Mouse (Mus musculus): ENCODE measurements at regions not wholly inside any gene's neighbourhood (a gene's known extent, or its start where the extent isn't known, plus 50 kb on each side); places are given as distances from the start of the nearest gene placed in this dataset.

GRCm38 (mm10) chr7:68686396-68687139, 62.5 kb downstream of the Arrdc4 start:
- intact Hi-C loops (cut with DNase I), result no loop called here
- no peak for DNase-seq (ENCODE audit: low spot score in 2 of 2)

DNA sequence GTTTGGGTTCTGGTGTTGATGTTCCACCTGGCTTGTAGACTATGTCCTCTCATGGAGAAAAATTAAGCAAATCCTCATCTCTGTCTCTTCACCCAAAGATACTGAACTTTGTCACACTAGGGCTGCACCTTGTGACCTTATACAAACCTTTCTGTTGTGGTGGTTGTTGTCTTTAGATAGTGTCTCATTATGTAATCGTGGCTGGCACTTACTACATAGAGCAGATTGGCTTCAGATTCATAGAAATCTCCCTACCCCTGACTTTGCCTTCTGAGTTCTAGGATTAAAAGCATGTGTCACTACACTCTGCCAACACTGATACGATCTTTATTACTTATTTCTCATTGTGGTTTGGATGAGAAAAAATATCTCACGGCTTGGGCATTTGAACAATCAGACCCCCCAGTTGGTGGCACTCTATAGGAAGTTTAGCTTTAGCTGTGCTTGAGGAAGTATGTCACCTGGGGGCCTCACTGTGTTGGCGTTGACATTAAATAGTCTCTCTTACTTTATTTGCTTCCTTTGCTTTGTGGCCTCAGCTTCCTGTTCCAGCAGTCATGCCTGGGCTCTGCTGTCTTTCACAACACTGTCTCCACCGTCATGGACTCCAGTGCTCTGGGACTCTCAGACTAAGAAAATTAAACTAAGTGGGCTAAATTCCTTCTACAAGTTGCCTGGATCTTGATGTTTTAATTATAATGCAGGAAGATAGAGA, 66.0 kb downstream of the Arrdc4 start:
- intact Hi-C loops (cut with DNase I), result no loop called here
- DNase-seq (ENCODE audit: low spot score in 2 of 2), result no peak

DNA sequence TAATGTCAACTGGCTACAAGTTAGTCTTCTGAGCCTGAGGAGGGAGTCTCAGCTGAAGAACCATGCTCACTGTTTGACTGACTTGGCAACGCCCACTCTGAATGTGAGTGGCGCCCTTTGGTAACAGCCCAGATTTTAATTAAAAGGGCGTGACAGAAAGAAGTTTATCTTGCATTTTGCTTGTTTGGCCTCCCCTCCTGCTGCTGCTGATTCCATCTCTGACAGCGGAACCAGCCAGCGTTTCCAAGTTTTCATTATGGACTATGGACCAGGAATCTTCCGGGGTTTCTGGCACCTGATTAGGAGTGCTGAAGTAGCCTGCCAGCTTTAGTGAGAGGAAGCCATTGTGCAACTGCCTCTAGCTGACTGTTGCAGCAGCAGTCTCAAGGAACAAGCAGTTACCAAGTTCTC, 66.7 kb downstream of the Arrdc4 start:
- no peak for DNase-seq (ENCODE audit: low spot score in 2 of 2)
- intact Hi-C loops (cut with DNase I), result no loop called here

- no peak for DNase-seq (ENCODE audit: low spot score in 2 of 2)
- intact Hi-C loops (cut with DNase I), result no loop called here
These were observed 69.3 kb downstream of the Arrdc4 start for GRCm38 (mm10) chr7:68679770-68680169.

- intact Hi-C loops (cut with DNase I), result loop anchor here (5.0 to 10.0 kb wide), 2 partner anchors 79 to 293 kb away; partner anchors contain the start of gene Arrdc4
- no peak for DNase-seq (ENCODE audit: low spot score in 2 of 2)
These were observed 81.0 kb downstream of the Arrdc4 start for GRCm38 (mm10) chr7:68667790-68668732.

DNA sequence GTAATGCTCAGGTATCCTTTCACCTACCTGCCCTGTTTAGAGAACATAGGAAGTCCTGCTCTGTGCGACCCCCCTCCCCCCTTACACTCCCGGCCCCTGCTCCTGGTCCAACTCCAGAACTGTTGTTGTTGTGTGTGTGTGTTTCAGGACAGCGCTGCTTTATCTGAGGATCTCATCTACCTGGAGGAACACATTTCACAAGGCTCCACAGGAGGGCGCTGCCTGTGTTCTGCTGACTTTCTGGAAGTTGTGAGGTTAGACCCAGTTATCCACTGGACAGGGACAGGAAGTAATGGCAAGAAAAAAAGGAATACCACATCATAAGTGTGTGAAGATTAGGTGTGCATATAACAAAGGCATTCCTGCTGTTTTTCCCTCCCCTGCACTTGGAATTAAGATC, 81.8 kb downstream of the Arrdc4 start:
- no peak for DNase-seq (ENCODE audit: low spot score in 2 of 2)
- intact Hi-C loops (cut with DNase I), result loop anchor here (5.0 to 10.0 kb wide), 2 partner anchors 80 to 292 kb away; partner anchors contain the start of gene Arrdc4

GRCm38 (mm10) chr7:68656354-68656753, 92.7 kb downstream of the Arrdc4 start:
- DNase-seq (ENCODE audit: low spot score in 2 of 2), result no peak
- intact Hi-C loops (cut with DNase I), result no loop called here

GRCm38 (mm10) chr7:68653534-68653933, 95.5 kb downstream of the Arrdc4 start:
- DNase-seq (ENCODE audit: low spot score in 2 of 2), result no peak

GRCm38 (mm10) chr7:68651418-68651817, 97.6 kb downstream of the Arrdc4 start:
- DNase-seq (ENCODE audit: low spot score in 2 of 2), result peak in 1 of 2 experiments; percentile 15
- intact Hi-C loops (cut with DNase I), result loop anchor here (2.0 kb wide), 1 partner anchor 171 kb away; no protein-coding TSS in a partner anchor

More at GRCm38 (mm10) chr7:68653534-68653933, 95.5 kb downstream of the Arrdc4 start:
- intact Hi-C loops (cut with DNase I), result no loop called here

DNA sequence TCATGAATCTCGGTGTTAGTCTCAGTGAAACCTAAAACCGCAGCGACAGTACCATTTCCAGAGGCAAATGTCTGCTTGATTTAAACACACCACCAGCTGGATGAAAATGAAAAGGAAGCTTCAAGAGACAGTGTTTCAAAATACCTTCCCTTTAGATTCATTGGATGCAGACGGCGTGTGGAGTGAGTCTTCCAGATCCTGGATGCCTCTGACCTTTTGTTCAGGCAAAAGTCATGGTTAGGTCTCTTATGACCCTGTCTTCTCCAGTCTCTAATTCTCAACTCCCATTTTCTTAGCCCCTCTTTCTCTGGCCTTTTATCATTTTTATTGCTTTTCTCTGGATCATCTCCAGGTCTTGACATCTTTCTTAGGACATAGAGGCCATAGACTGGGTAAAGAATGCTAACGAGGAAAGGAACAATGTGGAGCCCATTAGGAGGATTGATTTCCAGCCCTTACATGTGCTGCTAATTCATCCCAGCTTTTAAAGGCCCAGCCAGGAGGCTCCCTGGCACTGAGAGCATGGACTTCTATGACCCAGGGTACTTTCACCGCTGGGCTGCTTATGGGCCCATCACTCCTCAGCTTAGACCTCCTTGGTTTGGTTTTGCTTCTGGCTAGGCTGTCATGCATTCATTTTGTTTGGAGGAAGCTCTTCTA, 111.4 kb downstream of the Arrdc4 start:
- intact Hi-C loops (cut with DNase I), result no loop called here
- DNase-seq (ENCODE audit: low spot score in 2 of 2), result no peak

DNA sequence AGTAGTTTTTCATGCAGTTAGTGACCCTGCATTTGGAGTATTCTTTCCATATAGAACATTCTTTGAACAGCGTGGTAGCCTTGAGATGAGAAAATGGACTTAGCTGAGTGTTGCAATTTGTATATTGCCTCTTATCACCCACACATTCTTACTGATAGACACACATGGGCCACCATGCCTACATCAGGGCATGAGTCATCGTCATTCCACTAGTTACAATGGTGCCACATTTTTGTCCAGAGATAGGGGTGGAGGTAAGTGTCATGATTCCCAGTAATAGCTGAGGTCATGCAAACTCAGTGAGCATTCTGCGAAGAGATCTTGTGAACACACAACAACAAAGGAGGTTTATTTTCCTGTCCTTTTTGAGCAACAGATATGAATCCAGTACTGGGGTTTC, 128.0 kb downstream of the Arrdc4 start:
- DNase-seq (ENCODE audit: low spot score in 2 of 2), result no peak

GRCm38 (mm10) chr7:68610499-68610898, 138.5 kb downstream of the Arrdc4 start:
- DNase-seq (ENCODE audit: low spot score in 2 of 2), result no peak
- intact Hi-C loops (cut with DNase I), result no loop called here

More for the DNA sequence above, 128.0 kb downstream of the Arrdc4 start:
- intact Hi-C loops (cut with DNase I), result no loop called here

DNA sequence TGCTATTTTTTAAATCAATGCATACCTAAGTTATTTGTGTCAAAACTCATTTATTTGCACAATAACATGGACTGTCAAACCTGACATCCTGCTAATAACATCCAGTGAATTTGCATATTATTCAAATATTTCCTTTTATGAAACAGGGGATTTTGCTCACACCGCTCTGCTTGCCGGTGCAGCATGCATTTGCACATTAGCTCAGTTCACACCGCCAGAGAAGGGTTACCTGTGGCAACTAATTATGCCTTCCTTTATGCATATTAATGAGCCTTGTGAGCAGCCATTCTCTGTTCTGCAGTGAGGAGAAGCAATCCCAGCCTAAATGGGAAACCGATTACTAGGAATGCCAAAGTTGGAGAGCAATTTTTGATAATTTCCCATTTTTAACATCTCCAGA, 141.9 kb downstream of the Arrdc4 start:
- DNase-seq (ENCODE audit: low spot score in 2 of 2), result no peak
- intact Hi-C loops (cut with DNase I), result no loop called here

GRCm38 (mm10) chr7:68606278-68606677, 142.8 kb downstream of the Arrdc4 start:
- intact Hi-C loops (cut with DNase I), result no loop called here
- no peak for DNase-seq (ENCODE audit: low spot score in 2 of 2)

DNA sequence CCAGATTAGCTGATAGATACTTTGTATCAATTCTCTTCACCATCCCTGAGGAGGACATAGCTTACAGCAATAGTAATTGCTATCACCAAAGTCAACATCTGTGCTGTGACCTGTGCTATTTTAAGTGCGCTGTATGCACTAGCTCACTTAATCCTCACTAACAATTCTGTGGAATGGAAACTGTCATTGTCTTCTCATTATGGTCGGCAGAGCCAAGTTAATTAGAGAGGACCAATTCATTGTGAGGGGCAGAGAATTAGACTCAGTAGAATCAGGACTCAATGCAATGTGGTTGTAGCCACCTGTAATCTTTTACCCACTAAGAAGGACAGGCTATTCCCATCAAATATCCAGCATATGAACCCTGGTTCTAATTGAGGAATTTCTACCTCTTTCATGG, 145.3 kb downstream of the Arrdc4 start:
- intact Hi-C loops (cut with DNase I), result no loop called here
- no peak for DNase-seq (ENCODE audit: low spot score in 2 of 2)

- no peak for DNase-seq (ENCODE audit: low spot score in 2 of 2)
- intact Hi-C loops (cut with DNase I), result no loop called here
These were observed 147.0 kb downstream of the Arrdc4 start for GRCm38 (mm10) chr7:68602003-68602402.

GRCm38 (mm10) chr7:68594017-68594386, 155.0 kb downstream of the Arrdc4 start:
- intact Hi-C loops (cut with DNase I), result no loop called here
- DNase-seq (ENCODE audit: low spot score in 2 of 2), result no peak

- intact Hi-C loops (cut with DNase I), result no loop called here
- no peak for DNase-seq (ENCODE audit: low spot score in 2 of 2)
These were observed 155.6 kb downstream of the Arrdc4 start for GRCm38 (mm10) chr7:68593344-68594016.
